Mouse (Mus musculus): ENCODE results near the gene Nkain2.
"Not testable (repeated sequence)": the region's sequence is repeated elsewhere in the genome, so short reads cannot be mapped to it uniquely, and the experiment has no call there.

The Nkain2 gene

GRCm38 (mm10) chr10:32889652-32890506 is at the start of gene Nkain2:
TSS of gene Nkain2 (minus strand) at chr10:32890462.
- DNase-seq, result no peak

DNA sequence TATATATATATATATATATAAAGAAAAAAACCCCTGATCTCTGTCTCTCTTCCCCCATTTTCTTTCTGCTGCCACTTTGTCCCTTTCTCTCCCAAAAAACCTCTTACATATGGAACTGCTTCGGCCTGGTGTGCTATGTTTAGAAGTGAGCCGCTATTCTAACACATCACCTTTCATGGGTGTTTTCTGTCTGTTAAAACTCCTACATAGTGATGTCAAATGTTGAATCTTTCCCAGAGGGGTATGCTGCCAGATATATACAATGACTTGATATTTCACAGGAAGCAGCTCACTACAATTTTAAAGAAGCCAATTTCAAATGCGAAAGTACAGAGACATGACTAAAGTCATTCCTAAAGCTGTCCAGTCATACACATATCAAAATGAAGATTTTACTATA is 49.6 kb upstream of the Nkain2 start:
- no peak for DNase-seq

- no peak for DNase-seq
Measured at GRCm38 (mm10) chr10:32895093-32895492, 4.8 kb upstream of the Nkain2 start.

DNA sequence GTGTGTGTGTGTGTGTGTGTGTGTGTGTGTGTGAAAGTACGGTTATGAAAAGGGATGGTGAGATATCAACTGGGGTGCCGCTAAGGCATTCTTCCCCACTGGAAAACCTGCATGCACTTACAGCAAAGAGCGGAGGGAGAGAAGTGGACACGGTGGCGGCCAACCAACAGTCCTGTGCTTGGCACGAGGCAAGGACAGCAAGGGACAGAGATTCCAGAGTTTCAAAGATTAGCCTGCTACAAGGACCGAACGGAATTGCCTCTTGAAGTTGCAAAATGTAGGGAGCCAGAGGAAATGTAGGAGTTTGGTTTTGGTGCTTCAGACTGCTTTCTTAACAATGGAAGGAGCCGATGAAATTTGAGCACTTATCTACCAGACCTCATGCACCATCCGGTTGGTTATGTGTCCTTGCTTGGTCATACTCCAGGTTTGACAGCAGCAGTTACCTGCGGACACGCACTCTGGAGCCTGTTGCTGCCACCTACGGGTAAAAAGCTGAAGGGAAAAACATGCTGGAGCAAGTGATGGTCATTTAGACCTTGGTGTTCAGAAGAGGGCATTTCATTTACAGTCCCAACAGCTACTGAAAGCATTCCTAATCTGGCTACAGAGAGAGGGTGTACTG is 357 bp upstream of the Nkain2 start:
- no peak for DNase-seq

GRCm38 (mm10) chr10:32881977-32882376 is 8.3 kb downstream of the Nkain2 start:
- no peak for DNase-seq

DNA sequence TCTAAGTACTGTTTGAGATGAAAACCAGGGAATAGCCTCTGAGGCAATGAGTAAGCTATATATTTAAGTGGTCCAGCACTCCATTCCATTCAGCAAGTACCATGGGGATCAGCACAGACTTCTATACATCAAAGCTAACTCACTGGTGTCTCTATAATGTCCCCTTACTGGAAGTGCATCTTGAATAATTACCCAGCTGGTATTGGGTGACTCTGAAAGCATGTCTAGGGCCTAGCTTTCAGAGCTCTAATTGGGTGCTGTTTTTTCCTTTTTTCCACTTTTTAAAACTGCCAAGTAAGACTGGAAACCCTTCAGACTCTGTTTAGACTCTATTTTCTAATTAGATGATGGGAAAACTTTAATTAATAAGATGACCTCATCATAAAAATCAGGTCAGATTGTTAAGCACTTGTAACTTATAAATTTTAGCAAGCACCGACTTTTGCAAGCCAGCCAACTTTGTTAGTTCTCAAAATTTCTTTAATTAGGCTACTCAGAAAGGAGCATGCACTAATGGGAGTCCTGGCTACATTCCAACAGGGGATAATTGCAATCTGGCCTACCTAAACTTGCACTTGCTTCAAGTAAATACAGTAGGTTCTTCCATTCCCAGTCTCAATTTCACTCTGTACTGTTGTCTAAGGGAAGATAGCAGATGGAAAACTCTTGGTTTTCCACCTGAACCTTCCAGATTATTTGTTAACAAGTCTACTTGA is 19.4 kb downstream of the Nkain2 start:
- no peak for DNase-seq

- DNase-seq, result no peak
Measured at GRCm38 (mm10) chr10:32869541-32869940, 20.7 kb downstream of the Nkain2 start.

GRCm38 (mm10) chr10:32815210-32815883 is 74.9 kb downstream of the Nkain2 start:
- no peak for DNase-seq

DNA sequence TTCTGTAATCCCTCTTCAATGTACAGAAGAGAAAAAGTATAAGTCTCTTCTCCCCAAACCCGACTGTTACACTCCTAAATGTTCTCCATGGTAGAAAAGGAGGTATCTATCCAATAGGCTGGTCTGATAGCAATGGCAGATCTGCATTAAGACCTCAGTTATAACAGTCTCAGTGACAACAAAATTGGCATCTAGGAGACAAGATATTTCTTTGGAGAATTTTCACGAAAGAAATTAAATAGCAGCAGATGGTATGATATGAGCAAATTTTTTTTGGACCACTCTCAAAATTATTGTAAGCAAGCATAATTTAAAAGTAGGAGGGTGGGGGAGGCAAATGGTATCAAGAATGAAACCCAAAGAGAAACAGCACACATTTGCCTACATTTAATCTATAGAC is 94.0 kb downstream of the Nkain2 start:
- no peak for DNase-seq

DNA sequence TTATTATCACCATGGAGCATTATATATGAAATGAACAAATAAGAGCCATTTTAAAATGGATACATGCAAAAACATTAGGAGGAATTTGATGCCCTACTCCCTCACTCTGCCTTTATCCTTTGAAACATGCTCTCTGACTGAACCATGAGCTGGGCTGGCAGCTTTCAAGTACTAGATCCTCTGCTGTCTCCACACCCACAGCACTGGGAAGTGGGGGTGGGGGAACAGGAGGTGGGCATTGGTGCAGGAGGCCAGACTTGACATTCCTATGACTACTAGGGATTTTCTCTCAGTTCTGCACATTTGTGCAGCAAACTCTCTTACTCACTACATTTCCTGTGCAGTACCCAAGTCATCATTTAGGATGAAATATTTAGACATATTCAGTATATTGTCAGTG is 99.7 kb downstream of the Nkain2 start:
- no peak for DNase-seq

DNA sequence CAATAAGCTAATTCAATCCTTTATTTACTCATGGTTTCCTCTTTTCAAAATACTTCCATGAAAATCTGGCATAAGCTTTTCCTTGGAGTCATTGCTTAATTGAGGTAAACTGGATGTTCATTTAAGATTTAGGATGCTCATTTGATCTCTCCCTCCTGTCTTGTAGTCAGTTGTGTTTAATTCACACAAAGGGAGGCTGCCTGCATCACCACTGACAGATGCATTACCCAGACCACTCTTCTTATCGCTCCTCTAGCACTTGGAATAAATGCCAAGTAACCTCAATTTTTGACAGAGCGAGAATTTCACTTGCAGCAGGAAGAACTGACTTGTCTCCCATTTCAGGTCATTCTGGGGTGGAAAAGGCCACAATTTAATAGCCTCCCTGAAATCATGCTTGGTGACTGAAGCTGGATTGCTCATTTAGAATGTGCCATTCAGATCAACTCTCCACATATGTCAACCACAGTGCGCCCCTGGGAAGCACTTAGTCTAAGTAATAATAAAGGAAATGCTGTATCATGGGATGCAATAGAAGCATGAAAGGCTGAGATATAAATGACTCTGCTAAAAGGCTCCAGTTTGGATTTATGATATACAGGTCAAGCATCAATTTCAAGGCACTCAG is 107.4 kb downstream of the Nkain2 start:
- no peak for DNase-seq

- DNase-seq, result no peak
Measured at GRCm38 (mm10) chr10:32738989-32739388, 151.3 kb downstream of the Nkain2 start.

- not testable (repeated sequence) for DNase-seq
Measured at GRCm38 (mm10) chr10:32706579-32706978, 183.7 kb downstream of the Nkain2 start.

DNA sequence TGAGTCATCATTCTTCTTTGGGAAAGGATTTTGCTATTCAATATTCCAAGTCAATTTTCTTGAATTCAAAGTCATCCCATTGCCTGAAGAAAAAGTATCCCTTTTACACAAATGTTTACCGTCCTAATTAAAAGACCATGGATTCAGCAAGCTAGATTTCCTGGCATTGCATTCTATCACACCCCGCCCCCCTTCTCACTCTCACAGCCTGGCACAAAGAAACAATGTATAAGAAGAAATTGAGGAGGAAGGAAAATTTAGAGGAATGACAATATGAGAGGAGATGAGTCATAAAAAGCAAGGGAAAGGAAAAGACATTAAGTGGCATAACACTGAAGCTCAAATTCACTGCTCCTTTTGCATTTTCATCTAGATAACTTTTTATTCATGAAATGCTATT is 193.6 kb downstream of the Nkain2 start:
- no peak for DNase-seq

- no peak for DNase-seq
Measured at GRCm38 (mm10) chr10:32684548-32684947, 205.7 kb downstream of the Nkain2 start.

GRCm38 (mm10) chr10:32640256-32640655 is 250.0 kb downstream of the Nkain2 start:
- DNase-seq, result no peak

DNA sequence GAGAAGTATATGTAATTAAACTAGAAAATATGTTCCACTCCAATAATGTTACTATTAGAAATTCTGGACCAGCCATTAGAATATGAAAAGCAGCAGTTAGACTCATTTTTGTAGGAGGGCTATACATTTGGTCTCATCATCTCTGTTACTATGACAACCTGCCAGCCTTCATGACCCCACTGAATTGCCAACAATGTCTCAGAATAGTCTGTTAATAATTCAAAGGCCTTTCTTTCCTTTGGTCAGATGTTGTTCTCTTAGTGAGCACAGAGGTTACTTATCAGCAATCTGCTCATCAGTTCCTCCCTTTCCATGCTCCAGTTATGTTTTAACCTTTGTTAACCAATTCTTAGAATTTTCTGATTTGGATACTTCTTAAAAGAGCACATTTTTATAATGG is 251.1 kb downstream of the Nkain2 start:
- DNase-seq, result no peak

GRCm38 (mm10) chr10:32631043-32631442 is 259.2 kb downstream of the Nkain2 start:
- no peak for DNase-seq

- no peak for DNase-seq
Measured at GRCm38 (mm10) chr10:32604448-32604847, 285.8 kb downstream of the Nkain2 start.

DNA sequence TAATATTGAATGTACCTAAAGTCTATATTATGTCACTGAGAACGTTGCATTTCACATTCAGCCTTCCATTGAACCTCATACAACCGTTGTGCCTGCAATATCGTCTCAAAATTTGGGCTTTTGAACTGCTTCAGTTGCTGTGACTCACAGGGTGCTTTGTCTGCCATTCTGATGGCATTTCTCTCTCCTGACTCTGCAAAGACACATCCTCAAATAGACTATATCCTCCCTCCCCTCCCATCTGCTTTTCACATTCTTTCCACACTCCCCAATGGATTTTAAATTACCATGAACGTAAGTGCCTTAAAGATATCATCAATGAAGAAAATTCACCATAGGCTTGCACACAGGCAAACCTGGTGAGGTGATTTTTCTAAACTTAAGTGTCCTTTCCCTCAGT is 287.5 kb downstream of the Nkain2 start:
- DNase-seq, result no peak

DNA sequence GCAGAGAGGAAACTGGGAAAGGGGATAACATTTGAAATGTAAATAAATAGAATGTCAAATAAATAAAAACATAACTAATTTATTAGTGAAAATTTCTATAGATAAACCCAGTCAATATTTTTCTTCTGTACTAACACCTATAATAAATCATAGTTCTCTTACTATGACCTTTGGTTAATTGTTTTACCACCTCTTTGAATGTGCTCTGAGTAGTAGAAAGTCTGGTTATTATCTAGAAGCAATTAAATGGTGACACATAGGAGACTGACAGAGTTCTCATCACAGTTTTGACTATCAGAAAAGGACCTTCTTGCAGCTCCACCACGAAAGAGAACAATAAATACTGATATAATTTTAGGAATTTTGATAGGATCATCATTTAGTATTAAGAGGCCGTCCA is 295.3 kb downstream of the Nkain2 start:
- no peak for DNase-seq

DNA sequence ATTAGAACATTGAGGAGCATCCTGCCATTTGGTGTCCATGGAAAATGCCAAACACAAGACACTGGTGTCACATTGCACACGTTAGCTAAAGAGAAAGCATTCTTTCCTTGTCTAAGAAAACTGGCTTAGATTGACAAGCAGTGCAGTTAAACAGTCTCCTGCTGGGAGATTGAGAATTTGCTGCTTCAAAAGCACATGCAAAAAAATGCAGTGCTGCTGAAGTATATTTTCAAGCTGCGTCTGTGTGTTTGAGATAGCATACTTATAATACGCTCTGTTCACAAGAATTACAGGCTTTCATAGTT is 313.0 kb downstream of the Nkain2 start:
- no peak for DNase-seq
